Mouse (Mus musculus): ENCODE measurements at regions not wholly inside any gene's neighbourhood (a gene's known extent, or its start where the extent isn't known, plus 50 kb on each side); places are given as distances from the start of the nearest gene placed in this dataset.
A peak's percentile ranks its signal among the peaks of the same experiment; 100 is the strongest.

GRCm38 (mm10) chr7:70575614-70576013, 209.1 kb upstream of the Nr2f2 start:
- DNase-seq, result no peak

- no peak for DNase-seq
These were observed 207.7 kb upstream of the Nr2f2 start for GRCm38 (mm10) chr7:70574194-70574593.

- no peak for DNase-seq
These were observed 198.5 kb upstream of the Nr2f2 start for GRCm38 (mm10) chr7:70565034-70565433.

GRCm38 (mm10) chr7:70548936-70549450, 182.5 kb upstream of the Nr2f2 start:
- DNase-seq, result no peak

- no peak for DNase-seq
These were observed 175.5 kb upstream of the Nr2f2 start for GRCm38 (mm10) chr7:70541881-70542665.

GRCm38 (mm10) chr7:70539121-70539642, 172.6 kb upstream of the Nr2f2 start:
- no peak for DNase-seq

- no peak for DNase-seq
These were observed 169.5 kb upstream of the Nr2f2 start for GRCm38 (mm10) chr7:70536046-70536445.

GRCm38 (mm10) chr7:70533552-70533951, 167.0 kb upstream of the Nr2f2 start:
- DNase-seq, result no peak

GRCm38 (mm10) chr7:70527921-70528320, 161.4 kb upstream of the Nr2f2 start:
- no peak for DNase-seq

- no peak for DNase-seq
These were observed 158.8 kb upstream of the Nr2f2 start for GRCm38 (mm10) chr7:70525372-70525771.

GRCm38 (mm10) chr7:70524744-70525143, 158.2 kb upstream of the Nr2f2 start:
- DNase-seq, result no peak

GRCm38 (mm10) chr7:70524251-70524650, 157.7 kb upstream of the Nr2f2 start:
- DNase-seq, result no peak

- no peak for DNase-seq
These were observed 150.2 kb upstream of the Nr2f2 start for GRCm38 (mm10) chr7:70516741-70517140.

- no peak for DNase-seq
These were observed 148.9 kb upstream of the Nr2f2 start for GRCm38 (mm10) chr7:70515341-70515851.

- no peak for DNase-seq
These were observed 148.1 kb upstream of the Nr2f2 start for GRCm38 (mm10) chr7:70514666-70515065.

- no peak for DNase-seq
These were observed 145.8 kb upstream of the Nr2f2 start for GRCm38 (mm10) chr7:70512354-70512753.

- peak; percentile 36 for DNase-seq
These were observed 139.2 kb upstream of the Nr2f2 start for GRCm38 (mm10) chr7:70505671-70506181.

GRCm38 (mm10) chr7:70501821-70502220, 135.3 kb upstream of the Nr2f2 start:
- no peak for DNase-seq

GRCm38 (mm10) chr7:70496541-70497154, 130.1 kb upstream of the Nr2f2 start:
- no peak for DNase-seq

- DNase-seq, result no peak
These were observed 117.7 kb upstream of the Nr2f2 start for GRCm38 (mm10) chr7:70484201-70484600.

- no peak for DNase-seq
These were observed 117.0 kb upstream of the Nr2f2 start for GRCm38 (mm10) chr7:70483536-70483935.

GRCm38 (mm10) chr7:70481880-70482279, 115.3 kb upstream of the Nr2f2 start:
- DNase-seq, result no peak

- DNase-seq, result no peak
These were observed 106.3 kb upstream of the Nr2f2 start for GRCm38 (mm10) chr7:70472786-70473185.

All from adrenal gland, postnatal 25 days (tissue).